Mouse (Mus musculus) lung, postnatal 0 days (tissue): Measurements from ENCODE around the gene Pld3. TPM values are rescaled to one million over a fixed set of nuclear protein-coding genes. Genes with fewer than 3 reads are reported as not detected.

Source experiments
- ATAC-seq: fragments of 200-750 bp; cut with Nextera tagmentation; 2 replicates; pipeline ENCODE4 v1.8.0; 2017; ENCODE audit warnings: moderate library complexity
- DNase-seq: peaks from one replicate; pipeline ENCODE4 v3.0.0-alpha.2; 2016; ENCODE audit warnings: low spot score
- H3K27ac ChIP-seq: fragments of 300-500 bp; sonication (generic); 2 replicates; pipeline ENCODE4 v1.5.1; 2014; ENCODE audit warnings: antibody characterized with exemption, mild to moderate bottlenecking, low read length, mixed read lengths
- H3K27me3 ChIP-seq: fragments of 300-500 bp; sonication (generic); replicated peaks from 2 replicates; pipeline ENCODE4 v1.6.1; 2014; ENCODE audit warnings: low read length, mixed read lengths; ENCODE audit not compliant: insufficient read depth
- H3K36me3 ChIP-seq: fragments of 300-500 bp; sonication (generic); 2 replicates; pipeline ENCODE4 v1.6.1; 2014; ENCODE audit warnings: low read length, mixed read lengths; ENCODE audit not compliant: insufficient read depth
- H3K4me1 ChIP-seq: fragments of 300-500 bp; sonication (generic); 2 replicates; pipeline ENCODE4 v1.6.1; 2014; ENCODE audit warnings: antibody characterized with exemption, low read depth, low read length, mixed read lengths; ENCODE audit not compliant: insufficient read depth
- H3K4me2 ChIP-seq: fragments of 300-500 bp; sonication (generic); replicated peaks from 2 replicates; pipeline ENCODE4 v1.6.1; 2014; ENCODE audit warnings: low read depth, mild to moderate bottlenecking, low read length, moderate library complexity, mixed read lengths
- H3K4me3 ChIP-seq: fragments of 300-500 bp; sonication (generic); 2 replicates; pipeline ENCODE4 v1.5.1; 2014; ENCODE audit warnings: low read depth, low read length
- H3K9ac ChIP-seq: fragments of 300-500 bp; sonication (generic); replicated peaks from 2 replicates; pipeline ENCODE4 v1.6.1; 2014; ENCODE audit warnings: low read depth, mild to moderate bottlenecking
- H3K9me3 ChIP-seq: fragments of 300-500 bp; sonication (generic); 2 replicates; pipeline ENCODE4 v1.6.1; 2016; ENCODE audit warnings: low read length, mixed read lengths
- CTCF ChIP-seq: IDR thresholded peaks from 2 replicates; pipeline ENCODE4 v1.5.1; 2016; ENCODE audit warnings: antibody characterized with exemption, mild to moderate bottlenecking
- EP300 ChIP-seq: IDR thresholded peaks from 2 replicates; pipeline ENCODE4 v1.6.1; 2016; ENCODE audit warnings: antibody characterized with exemption, mild to moderate bottlenecking, control low read depth
- whole genome bisulfite sequencing: fragments of 180-500 bp; shearing (Covaris S2); extraction: QIAGEN DNeasy Blood & Tissue Kit; methylation state at CpG from one replicate; pipeline ENCODE4 v1.1.7; 2014; 5-methylcytosine and 5-hydroxymethylcytosine counted together
- polyA plus RNA-seq: library from polyadenylated mRNA; unstranded; fragments of >200 nt; fragmentation: Nextera tagmentation; extraction: Ambion mirVana; gene quantifications from 2 replicates; pipeline ENCODE4 v1.2.1, GENCODE M21; 2015

Pld3 gene
- polyA plus RNA-seq, 1 experiment from 2014 or later, result 92.4 TPM

DNA sequence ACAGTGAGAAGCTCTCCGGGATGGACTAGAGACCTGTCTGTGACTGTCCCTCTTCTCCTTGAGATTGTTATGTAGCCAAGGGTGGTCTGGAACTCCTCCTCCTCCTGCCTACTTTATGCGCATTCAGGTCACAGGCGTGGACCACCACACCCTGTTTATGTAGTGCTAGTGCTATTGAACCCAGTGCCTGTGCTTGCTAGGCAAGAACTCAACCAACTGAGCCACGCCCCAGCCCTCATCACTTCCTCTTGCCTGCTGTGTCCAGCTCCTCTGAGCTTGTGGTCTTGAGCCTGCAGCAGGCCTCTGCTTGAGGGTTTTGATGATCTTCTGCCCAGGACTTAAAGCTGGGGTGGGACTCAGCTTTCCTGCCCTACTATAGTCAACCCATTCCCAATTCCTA, 19.1 kb upstream of the Pld3 start:
- no peak overlapping the region for H3K27ac ChIP-seq
- ATAC-seq, result no peak
- TF ChIP-seq CTCF (no peak), EP300 (no peak)

DNA sequence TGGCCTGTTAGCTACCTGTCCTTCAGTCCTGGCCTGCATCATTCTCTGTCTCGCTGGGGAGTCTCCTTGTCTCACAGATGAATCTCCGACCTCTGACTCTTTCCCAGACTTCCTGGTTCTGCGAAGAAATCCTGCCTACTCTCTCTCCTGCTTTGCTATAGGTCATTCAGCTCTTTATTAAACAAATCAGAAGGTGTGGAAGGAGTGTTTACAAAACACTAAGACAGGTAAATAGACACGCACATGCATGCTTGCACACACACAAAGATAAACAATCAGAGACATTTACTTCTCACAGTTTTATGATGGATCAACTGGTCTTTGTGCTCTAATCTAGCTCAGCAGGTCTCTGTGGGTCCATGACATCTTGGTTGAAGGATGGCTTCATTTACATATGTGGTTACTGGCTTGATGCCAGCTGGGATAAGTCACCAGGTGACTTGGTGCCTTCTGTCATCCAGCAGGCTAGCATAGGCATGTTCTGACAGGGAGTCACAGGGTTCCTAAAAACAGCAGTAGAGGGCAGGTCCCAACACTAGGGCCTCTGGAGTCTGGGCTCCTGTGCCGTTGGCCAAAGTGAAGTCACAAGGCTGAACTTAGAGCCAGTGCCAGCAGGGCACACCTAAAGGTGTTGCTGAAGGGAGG, 16.7 kb upstream of the Pld3 start:
- TF ChIP-seq CTCF (no peak), EP300 (no peak)
- H3K9ac ChIP-seq, result no peak overlapping the region
- DNase-seq (no peak), ATAC-seq (no peak)
- H3K9me3 ChIP-seq, result no peaks in the 10 kb centered on the region
- no peak overlapping the region for H3K4me2 ChIP-seq
- WGBS, result 80% methylated on average over 5 of the region's 5 CpGs
- no peaks in the 10 kb centered on the region for H3K4me1 ChIP-seq
- no peak overlapping the region for H3K27ac ChIP-seq
- no peaks in the 10 kb centered on the region for H3K27me3 ChIP-seq
- H3K36me3 ChIP-seq, result peaks cover 21% of the 10 kb centered on the region
- H3K4me3 ChIP-seq, result no peak overlapping the region

More for the DNA sequence above, 19.1 kb upstream of the Pld3 start:
- Histone ChIP-seq H3K36me3 (peaks cover 7% of the 10 kb centered on the region; the same call in 1 of the 2 replicates), H3K9me3 (no peaks in the 10 kb centered on the region), H3K4me3 (no peak overlapping the region), H3K4me2 (no peak overlapping the region), H3K27me3 (no peaks in the 10 kb centered on the region), H3K4me1 (no peaks in the 10 kb centered on the region), H3K9ac (no peak overlapping the region)
- WGBS, result 91% methylated on average over 4 of the region's 4 CpGs
- no peak for DNase-seq

DNA sequence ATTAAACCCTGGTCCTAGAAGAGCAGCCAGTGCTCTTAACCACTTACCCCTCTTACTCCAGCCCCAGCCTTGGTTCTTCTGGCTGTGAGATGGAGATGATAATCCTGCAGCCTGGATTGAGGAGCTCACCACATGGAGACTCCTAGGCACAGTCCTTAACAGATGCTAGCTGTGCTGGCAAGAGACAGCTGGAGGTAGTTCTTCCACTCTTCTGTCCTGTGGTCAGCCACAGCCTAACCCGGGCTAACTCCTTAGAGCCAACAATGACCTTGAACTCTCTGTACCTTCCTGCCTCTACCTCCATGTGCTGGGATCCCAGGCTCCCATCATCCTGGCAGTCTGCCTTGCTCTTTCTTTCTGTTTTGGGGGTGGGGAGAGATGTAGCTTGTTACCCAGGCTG, 8.0 kb upstream of the Pld3 start:
- no peak overlapping the region for H3K4me3 ChIP-seq
- DNase-seq, result no peak
- TF ChIP-seq EP300, result no peak
- no peak for TF ChIP-seq CTCF
- H3K27ac ChIP-seq, result no peak overlapping the region
- no peaks in the 10 kb centered on the region for H3K4me1 ChIP-seq
- no peak overlapping the region for H3K9ac ChIP-seq
- H3K9me3 ChIP-seq, result no peaks in the 10 kb centered on the region
- WGBS, result 59% methylated on average over 1 of the region's 1 CpGs
- no peaks in the 10 kb centered on the region for H3K27me3 ChIP-seq
- peaks cover 16% of the 10 kb centered on the region for H3K36me3 ChIP-seq
- ATAC-seq, result no peak
- no peak overlapping the region for H3K4me2 ChIP-seq

DNA sequence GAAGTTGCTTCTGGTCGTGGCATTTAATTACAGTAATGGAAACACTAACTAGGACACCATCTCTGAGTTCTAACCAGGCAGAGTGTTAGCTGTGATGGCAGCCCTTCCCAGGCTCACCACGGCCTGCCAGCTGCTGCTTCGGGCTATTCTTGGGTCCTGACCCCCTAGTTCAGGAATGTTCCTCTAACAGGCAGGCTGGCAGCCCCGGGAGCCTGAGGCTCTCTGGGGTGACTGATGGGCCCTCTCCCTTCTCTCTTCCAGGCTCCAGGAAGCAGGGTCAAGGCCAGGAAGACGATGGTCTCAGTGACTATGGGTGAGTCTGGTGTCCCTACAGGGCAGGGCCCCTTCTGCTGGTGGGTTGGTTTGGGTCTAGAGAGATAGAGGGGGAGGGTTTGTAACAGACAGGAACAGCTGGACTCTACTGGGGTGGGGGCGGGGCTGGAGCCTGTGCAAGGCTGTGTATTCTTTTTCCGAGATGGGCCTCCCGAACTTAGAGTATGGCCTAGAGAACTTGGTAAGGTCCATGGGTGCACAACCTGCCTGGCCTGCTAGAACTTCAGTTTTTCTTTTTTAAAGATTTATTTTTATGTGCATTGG, 7.4 kb upstream of the Pld3 start:
- DNase-seq (no peak), ATAC-seq (peak; percentile 40)
- Histone ChIP-seq H3K9ac (no peak overlapping the region), H3K36me3 (peaks cover 13% of the 10 kb centered on the region), H3K27ac (no peak overlapping the region), H3K4me2 (no peak overlapping the region), H3K27me3 (no peaks in the 10 kb centered on the region), H3K9me3 (no peaks in the 10 kb centered on the region), H3K4me1 (no peaks in the 10 kb centered on the region), H3K4me3 (no peak overlapping the region)
- TF ChIP-seq CTCF, result no peak
- WGBS, result 52% methylated on average over 8 of the region's 8 CpGs

DNA sequence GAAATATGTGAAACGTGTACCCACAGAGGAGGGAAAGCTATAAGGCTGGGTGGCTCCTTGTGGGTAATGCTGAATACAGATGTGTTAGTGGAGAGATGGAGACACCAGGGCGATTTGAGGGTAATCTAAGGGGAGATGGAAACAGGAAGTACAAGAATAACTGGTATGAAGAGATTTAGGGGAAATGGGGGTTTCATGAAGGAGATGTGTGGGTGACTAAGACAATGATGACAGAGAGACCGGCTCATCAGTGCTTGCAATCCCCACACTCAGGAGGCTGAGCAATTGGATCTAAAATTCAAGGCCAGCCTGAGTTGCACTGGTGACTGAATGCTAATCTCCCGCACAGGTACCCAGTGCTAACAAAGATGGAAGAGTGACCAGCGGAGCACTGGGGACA, 948 bp downstream of the Pld3 start:
- TF ChIP-seq EP300, result no peak
- no peak for TF ChIP-seq CTCF
- ATAC-seq (no peak), DNase-seq (no peak)
- no peaks in the 10 kb centered on the region for H3K9me3 ChIP-seq
- H3K27me3 ChIP-seq, result no peaks in the 10 kb centered on the region
- peak overlapping the region; percentile 33 for H3K27ac ChIP-seq
- H3K36me3 ChIP-seq, result no peaks in the 10 kb centered on the region
- WGBS, result 38% methylated on average over 5 of the region's 5 CpGs
- H3K4me2 ChIP-seq, result peak overlapping the region; percentile 74; the same call in 1 of the 2 replicates
- no peak overlapping the region; the same call in 1 of the 2 replicates for H3K9ac ChIP-seq
- H3K4me1 ChIP-seq, result no peaks in the 10 kb centered on the region; the same call in 1 of the 2 replicates
- H3K4me3 ChIP-seq, result peak overlapping the region; percentile 62; the same call in 1 of the 2 replicates

DNA sequence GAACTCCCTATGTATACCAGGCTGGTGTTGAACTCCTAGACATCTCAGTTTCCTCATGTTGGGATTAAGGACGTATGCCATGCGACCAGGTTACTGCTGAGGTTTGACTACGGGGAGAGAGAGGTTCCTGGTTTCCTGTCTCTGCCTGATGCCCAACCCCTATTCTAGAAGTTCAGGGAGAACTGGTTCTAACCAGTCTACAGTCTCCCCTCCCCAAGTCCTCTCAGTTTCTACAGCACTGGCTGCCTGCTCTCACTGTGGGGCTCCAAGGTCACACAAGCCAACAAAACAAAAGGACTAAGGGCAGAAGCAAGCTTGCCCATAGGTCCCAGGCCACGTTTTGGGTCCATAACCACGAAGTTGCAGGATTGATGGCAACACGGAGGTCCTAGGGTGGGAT, 3.4 kb downstream of the Pld3 start:
- 76% methylated on average over 6 of the region's 6 CpGs for WGBS
- Histone ChIP-seq H3K4me1 (no peaks in the 10 kb centered on the region; the same call in 1 of the 2 replicates), H3K4me3 (no peak overlapping the region), H3K4me2 (no peak overlapping the region), H3K36me3 (no peaks in the 10 kb centered on the region), H3K9ac (no peak overlapping the region), H3K27me3 (no peaks in the 10 kb centered on the region), H3K27ac (no peak overlapping the region), H3K9me3 (no peaks in the 10 kb centered on the region)
- DNase-seq (no peak), ATAC-seq (no peak)
- TF ChIP-seq CTCF (no peak), EP300 (no peak)
